Mouse (Mus musculus) embryo, embryonic 10.5 days (tissue): ENCODE results near the gene Plk5.

Source experiments
- DNase-seq: peaks from one replicate; pipeline ENCODE4 v3.0.0-alpha.2; 2015; ENCODE audit warnings: low spot score

The Plk5 gene

DNA sequence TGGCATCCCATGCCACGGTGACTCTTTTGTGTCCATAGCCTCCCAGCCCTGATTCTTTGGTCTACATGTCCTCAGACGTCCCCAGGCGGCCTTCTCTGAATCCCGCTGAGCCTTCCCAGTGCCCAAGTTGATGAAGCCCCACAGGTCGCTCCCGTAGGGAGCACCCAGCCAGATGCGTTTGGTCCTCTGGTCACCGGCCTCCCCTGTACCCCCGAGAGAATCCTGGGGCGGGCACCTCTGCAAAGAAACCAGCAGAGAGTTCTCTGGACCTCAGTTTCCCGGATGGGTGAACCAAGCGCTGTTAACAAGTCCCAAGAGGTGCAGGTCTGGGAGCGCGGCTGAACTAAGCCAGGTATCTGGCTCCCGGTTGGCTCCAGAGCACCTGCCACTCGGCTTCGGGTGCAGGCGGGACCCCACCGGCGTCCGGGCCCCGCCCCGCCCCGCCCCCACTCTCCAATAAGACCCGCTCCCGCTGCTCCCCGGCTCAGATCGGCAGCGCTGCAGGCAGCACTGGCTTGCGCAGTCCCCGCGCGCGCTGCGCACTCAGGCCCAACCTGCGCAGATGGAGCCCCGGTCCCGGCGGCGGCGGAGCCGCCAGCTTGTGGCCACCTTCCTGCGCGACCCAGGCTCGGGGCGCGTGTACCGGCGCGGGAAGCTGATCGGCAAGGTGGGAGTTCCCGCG lies at the start of gene Plk5:
Gene Plk5 (plus strand): TSS at position 459 of the 682 bp plus-strand sequence.
- no peak for DNase-seq

DNA sequence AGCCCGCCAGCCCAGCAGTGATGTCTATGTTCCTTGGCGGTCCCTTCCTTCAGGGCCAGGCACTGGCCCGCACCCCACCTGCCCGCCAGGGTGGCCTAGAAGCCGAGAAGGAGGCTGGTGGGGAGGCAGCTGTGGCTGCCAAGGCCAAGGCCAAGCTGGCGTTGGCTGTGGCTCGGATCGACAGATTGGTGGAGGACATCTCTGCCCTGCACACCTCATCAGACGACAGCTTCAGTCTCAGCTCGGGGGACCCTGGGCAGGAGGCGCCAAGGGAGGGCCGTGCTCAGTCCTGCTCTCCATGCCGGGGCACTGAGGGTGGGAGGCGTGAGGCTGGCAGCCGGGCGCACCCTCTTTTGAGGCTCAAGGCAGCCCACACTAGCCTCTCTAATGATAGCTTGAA lies 44.7 kb upstream of the Plk5 start:
- no peak for DNase-seq

DNA sequence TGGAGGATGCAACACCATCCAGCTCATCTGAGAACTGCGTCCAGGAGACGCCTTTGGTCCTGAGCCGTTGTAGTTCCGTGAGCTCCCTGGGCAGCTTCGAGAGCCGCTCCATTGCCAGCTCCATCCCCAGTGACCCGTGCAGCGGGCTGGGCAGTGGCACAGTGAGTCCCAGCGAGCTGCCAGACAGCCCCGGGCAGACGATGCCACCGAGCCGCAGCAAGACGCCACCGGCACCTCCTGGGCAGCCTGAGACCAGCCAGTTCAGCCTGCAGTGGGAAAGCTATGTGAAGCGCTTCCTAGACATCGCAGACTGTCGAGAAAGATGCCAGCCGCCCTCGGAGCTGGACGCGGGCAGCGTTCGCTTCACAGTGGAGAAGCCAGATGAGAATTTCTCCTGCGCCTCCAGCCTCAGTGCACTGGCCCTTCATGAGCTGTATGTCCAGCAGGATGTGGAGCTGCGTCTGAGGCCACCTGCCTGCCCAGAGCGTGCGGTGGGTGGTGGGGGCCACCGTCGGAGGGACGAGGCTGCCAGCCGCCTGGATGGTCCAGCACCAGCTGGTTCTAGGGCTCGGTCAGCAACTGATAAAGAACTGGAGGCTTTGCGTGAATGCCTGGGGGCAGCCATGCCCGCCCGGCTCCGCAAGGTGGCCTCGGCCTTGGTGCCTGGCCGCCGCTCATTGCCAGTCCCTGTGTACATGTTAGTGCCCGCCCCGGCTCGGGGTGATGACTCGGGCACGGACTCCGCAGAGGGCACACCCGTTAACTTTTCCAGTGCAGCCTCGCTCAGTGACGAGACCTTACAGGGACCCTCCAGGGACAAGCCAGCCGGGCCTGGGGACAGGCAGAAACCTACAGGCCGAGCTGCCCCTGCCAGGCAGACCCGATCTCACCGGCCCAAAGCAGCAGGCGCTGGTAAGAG lies 43.4 kb upstream of the Plk5 start:
- no peak for DNase-seq

DNA sequence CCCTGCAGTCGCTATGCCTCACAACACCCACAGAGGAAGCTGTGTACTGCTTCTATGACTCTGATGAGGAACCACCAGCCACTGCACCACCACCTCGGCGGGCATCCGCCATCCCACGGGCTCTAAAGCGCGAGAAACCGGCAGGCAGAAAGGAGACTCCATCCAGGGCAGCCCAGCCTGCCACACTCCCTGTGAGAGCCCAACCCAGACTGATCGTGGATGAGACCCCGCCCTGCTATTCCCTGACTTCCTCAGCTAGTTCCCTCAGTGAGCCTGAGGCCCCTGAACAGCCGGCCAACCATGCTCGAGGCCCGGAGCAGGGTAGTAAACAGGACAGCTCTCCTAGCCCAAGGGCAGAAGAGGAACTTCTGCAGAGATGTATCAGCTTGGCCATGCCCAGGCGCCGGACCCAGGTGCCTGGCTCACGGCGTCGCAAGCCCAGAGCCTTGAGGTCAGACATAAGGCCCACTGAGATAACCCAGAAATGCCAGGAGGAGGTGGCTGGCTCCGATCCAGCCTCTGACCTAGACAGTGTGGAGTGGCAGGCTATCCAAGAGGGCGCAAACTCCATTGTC lies 42.5 kb upstream of the Plk5 start:
- DNase-seq = no peak

DNA sequence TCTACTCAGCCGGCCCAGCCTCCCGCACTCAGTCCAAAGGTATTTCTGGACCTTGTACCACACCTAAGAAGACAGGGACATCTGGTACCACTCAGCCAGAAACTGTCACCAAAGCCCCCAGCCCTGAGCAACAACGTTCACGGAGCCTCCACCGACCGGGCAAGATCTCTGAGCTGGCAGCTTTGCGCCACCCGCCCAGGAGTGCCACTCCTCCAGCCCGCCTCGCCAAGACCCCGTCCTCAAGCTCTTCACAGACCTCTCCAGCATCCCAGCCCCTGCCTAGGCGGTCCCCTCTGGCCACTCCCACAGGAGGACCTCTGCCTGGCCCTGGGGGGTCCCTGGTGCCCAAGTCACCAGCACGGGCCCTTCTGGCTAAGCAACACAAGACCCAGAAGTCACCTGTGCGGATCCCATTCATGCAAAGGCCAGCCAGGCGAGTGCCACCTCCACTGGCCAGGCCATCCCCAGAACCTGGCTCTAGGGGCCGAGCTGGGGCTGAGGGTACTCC lies 41.7 kb upstream of the Plk5 start:
- no peak for DNase-seq

DNA sequence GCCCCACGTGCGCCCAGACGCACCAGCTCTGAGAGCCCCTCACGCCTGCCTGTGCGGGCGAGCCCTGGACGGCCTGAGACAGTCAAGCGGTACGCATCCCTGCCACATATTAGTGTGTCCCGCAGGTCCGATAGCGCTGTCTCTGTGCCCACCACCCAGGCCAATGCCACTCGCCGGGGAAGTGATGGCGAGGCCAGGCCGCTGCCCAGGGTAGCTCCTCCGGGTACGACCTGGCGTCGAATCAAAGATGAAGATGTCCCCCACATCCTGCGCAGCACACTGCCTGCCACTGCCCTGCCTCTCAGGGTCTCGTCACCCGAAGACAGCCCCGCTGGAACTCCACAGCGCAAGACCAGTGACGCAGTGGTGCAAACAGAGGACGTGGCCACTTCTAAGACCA lies 40.9 kb upstream of the Plk5 start:
- no peak for DNase-seq

DNA sequence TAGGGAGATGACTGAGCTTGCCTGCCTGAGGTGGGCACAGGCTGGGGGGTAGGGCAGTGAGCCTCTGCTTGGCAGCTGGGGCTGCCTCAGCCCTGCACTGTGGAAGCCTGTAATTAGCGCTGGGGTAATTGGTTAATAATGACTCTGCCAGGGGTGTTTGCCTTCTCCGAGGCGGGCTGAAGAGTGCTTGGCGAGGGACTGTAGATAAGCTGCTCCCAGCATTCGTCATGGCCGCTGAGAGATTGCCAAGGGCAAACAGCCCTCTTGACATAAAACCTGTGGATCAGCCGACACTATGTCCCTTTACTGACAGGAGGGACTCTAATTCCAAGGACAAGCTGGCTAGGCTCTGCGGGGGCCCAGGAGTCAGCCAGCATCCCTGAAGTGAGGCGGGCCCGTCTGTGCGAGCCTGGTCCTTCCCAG lies 39.9 kb upstream of the Plk5 start:
- no peak for DNase-seq

DNA sequence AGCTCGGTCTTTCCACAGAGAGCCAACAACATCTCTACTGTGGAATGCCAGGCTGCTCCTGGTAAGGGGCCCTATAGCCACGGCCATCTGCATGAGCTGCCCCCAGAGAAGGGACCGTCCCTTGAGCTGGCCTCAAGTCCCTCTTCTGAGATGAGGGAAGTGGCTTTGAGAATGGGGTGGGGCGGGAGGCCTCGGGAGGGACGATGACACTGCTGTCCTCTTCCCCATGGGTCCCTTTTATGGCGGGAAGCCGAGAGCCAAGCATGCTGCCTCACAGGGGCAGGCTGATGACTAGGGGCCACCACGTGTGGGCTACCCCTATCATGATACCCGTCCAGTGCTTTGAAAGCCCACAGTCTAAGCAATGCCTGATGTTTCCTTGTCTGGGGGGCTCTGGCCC lies 39.2 kb upstream of the Plk5 start:
- DNase-seq = no peak

DNA sequence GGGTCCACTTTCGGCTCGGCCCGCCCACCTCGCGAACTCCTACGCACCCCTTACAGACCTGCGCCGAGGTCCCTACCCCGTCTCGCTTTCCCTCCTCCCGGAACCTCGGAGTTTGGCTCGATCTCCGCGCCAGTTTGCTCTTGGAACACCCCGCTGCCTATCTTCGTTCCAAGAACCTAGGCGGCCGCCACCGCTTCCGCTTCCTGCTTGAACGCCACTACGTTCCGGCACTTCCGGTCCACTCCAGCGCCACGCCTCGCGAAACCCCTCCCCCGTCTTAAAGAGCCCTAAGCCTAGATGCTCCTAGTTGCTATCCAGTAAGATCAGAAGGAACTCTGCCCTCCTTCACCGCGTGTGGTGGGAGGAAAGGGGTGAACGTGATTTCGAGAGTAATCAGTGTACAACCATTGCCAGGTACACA lies 35.9 kb upstream of the Plk5 start, which contains the start of gene 2310011J03Rik:
Gene 2310011J03Rik (minus strand): TSS at position 198 of the 421 bp plus-strand sequence.
- DNase-seq = peak; percentile 97

DNA sequence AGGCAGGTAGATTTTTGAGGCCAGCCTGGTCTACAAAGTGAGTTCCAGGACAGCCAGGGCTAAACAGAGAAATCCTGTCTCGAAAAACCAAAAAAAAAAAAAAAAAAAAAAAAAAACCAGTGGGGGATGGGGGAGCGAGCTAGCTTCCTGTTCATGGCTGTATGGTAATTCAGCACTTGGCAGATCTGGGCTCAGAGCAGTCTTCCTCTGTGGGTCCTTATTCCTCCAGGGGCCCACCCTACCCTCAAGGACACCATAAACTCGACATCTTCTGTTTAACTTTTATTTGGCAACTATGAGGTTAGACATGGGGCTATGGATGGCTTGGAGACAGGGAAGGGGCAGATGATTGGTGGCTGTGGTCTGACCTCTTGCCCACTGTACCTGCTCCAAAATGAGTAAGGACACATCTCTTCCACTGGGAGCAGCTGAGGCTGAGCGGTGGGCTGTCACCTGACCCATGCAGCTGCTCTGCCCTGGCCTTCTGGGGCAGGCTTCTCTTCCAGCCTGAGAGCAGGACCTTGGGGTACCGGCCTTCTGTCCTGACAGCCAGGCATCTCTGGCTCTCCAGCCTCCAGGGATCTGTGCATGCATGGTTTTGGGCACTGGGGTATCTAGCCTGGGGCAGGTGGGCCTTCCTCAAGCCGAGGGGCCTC lies 35.1 kb upstream of the Plk5 start:
- no peak for DNase-seq

DNA sequence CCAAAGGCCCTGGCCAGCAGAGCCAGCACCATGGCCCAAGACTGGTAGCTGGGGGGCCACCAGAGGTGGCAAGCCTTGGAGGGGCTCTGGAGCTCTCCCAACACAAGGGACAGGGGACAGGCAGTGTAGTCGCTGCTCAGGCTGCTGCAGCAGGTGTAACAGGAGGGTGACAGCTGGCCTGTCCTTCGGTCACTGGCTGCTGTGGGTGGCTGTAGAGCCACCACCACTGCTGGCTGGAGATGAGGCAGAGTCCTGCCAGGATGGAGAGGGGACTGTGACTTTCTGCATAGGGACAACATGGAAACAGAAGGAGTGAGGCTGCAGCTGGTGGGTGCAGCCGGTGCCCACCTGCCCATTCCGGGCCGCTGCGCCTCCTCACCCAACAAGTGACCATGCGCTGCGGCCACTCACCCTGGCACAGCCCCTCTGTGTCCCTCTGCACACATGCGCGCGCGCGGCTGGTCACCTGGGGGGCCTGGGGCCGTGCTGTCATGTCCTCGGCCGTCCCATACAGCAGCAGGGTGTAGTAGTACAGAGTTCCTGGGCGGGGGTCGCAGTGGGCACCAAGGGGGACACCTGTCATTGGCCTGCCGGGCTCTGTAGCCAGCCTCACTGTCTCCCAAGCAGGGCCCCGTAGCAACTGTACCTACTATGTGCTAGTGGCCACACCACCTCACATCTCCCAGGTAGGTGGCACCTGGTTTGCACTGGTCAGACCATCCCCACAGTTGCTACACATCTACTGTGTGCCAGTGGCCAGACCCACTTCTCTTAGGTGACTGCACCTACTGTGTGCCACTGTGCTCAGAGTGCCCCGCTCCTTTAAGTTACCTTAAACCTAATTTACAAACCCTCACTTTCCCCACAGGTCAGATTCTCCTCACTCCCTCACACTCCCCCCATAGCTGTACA lies 34.3 kb upstream of the Plk5 start:
- no peak for DNase-seq

DNA sequence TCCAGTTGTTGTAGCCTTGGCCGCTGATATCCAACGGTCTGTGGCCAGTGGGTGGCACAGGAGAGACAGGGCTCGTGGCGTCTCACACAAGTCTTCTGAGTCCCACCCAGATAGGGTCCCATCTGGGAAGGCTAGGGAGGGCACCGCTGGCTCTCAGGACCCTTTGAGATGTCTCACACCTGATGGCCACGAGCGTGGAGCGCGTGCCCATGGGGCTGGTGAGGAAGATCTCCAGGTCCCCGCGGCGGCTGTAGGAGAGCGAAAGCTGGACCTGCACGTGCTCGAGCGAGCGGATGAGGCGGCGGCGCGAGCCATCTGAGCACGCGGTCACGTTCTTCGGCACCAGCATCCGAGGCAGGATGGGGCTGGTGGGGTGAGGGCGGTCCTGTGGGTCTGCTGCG lies 33.4 kb upstream of the Plk5 start:
- no peak for DNase-seq

DNA sequence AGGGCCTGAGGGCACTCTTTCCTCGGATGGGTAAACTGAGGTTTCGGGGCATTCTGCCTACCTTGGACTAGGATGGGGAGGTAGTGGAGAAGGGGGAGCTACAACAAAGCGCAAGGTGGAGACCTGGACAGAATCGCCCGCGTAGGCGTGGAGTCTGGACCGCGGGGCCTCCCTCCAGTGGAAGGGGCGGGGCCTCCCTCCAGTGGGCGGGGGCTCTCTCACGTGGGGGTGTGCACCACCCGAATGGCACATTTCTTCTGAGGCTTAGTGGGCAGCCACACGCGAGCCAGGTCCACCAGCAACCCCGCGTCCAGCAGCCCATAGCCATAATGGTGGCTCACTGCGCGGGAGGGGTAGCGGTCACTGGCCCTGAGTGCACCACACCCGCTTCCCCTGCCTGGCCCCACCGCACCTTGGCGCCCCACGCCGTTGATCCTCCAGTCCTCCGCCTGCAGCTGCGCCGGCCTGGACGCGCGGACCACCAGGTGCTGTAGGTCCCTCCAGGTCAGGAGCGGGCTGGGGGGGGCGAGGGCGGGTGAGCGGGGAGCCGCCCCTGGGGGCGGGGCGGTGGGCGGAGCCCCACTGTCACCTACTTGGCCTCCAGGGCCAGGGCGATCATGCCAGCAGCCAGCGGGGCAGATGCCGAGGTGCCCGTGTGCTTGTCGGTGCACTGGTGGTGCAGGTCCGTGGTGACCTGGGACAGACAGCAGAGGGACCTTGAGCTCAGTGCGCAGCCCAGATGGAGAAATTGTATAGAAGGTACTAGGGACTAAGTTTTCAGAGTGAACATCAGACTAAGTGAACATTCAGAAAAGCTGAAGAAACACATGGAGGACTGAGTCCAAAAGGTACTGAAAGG lies 32.8 kb upstream of the Plk5 start:
- peak; percentile 66 for DNase-seq

DNA sequence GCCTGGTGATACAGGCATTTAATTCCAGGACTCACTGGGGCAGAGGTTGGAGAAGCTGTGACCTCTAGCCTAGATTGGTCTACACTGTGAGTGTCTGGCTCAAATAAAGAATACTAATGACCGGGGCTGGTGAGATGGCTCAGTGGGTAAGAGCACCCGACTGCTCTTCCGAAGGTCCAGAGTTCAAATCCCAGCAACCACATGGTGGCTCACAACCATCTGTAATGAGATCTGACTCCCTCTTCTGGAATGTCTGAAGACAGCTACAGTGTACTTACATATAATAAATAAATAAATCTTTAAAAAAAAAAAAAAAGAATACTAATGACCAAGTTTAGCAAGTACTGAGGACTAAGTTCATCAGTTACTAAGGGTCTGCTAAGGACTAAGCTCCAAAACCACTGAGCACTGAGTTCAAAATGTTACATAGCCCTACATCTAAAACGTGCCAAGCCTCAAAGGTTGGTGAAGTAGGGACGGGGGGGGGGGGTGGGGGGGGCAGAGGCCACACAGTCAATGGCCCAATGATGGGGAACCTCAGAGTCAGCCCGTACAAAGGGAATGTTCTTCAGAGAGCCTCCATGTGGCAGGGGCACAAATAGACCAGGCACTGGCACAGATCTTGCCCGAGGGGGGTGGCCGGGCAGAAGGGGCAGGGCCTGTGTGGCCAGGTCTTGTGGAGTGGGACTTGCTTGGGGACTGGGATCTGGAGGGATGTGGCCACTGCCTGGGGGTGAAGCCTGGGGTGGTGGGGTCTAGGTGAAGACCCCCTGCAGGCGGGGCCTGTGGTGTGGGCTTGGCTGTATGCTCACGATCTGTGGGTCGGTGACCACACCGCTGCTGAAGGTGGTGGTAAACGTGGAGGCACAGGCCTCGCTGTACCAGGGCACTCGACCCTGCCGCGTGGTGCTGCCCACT lies 31.9 kb upstream of the Plk5 start:
- no peak for DNase-seq

DNA sequence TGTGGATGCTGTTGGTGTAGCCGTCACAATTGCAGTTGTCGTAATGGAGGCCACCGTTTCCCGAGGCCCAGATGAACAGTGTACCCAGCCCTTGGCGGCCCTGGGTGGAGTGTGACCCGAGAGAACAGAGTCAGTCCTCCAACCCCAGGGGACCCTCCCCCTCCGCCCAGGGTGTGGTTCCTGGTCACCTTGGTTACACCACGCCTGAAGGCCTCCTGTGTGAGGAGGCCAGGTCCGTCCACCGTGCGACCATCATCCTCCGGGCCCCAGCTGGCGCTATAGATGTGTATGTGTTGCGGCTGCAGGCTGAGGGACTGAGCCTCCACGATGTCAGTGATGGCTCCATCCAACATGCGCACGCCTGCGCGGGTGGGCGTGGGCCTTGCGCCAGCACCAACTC lies 31.2 kb upstream of the Plk5 start:
- no peak for DNase-seq

DNA sequence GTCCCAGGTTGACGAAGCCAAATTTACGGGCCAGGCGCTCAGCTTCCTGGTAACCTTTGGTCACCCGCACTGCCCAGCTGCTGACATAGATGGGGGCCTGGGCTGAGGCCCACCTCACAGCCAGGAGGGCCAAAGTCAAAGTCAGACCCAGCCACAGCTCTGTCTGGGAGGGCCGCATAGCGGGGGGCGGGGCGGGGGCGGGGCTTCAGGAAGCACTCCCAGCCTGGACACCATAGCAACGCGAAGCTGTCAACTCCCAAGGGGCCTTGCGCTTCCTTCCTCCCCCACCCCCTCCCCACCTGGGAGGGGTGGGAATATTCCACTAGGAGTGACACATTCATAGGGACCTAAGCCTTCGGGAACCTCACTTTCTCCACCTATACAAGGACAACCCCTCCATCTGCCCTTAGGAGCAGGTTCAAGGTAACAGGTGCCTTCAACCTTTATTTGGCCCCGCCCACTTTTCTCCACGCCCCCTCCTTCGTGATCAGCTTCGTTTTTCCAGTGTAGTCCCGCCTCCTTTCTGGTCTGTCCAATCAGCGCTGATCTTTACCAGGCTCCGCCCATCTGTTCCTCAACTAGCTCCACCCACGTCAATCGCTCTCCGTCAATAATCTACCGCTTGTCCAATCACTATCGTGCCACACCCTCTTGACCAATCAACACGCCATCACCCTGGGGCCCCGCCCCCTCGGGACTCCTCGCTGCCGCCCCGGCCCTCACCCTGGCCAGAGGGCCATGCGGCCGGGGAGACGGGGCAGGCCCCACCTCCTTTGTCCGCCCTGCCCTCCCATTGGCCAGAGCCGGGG lies 26.8 kb upstream of the Plk5 start, which contains the start of the genes Pcsk4 and Reep6:
Gene Pcsk4 (minus strand): TSS at position 226 of the 809 bp plus-strand sequence.
Gene Reep6 (plus strand): TSS at position 681 of the 809 bp plus-strand sequence.
- peak; percentile 99 for DNase-seq

DNA sequence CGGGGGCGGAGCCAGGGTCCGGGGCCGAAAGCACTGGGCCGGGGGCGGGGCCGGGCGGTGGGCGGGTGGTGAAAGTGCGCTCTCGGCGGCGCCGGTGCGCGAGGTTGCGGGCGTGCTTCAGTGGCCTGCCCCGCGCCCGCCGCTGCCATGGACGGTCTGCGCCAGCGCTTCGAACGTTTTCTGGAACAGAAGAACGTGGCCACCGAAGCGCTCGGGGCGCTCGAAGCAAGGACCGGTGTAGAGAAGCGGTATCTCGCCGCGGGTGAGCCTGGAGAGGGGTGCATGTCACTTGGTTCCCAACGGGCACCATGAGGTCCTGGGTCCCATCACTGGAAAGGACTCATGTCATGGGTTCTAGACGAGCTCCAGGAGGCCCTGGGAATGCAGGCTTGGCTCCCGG lies 26.2 kb upstream of the Plk5 start:
- no peak for DNase-seq

DNA sequence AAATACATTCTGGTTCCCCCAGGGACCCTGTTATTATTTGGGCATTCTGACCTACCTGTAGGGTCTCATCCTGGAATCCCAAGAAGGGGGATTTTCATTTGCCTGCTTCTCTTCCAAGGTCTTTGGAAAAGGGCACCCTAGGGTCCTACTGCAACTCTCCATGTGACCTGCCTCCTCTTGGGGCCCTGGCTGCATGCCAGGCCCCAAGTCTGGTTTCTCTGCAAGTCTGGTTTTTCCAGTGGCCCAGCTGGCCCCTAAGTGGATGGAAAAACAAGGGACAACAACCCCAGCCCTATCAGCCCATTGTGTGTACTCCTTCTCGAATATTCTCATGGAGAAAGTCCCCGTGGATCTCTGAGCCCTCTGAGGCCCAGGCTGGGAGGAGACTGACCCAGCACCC lies 25.4 kb upstream of the Plk5 start:
- no peak for DNase-seq
